Mouse (Mus musculus) liver, adult 2 months (tissue): ENCODE measurements around the gene Rb1.

ENCODE experiments used
- CTCF ChIP-seq: fragments of 200-500 bp; IDR thresholded peaks from 2 replicates; pipeline ENCODE4 v1.5.1; 2011; ENCODE audit warnings: low read depth, low read length, control low read depth
- POLR2A ChIP-seq: fragments of 200-500 bp; IDR thresholded peaks from 2 replicates; pipeline ENCODE4 v1.6.1; 2011; ENCODE audit warnings: low read length, control low read depth; ENCODE audit not compliant: insufficient read depth; ENCODE audit errors: extremely low read depth

DNA sequence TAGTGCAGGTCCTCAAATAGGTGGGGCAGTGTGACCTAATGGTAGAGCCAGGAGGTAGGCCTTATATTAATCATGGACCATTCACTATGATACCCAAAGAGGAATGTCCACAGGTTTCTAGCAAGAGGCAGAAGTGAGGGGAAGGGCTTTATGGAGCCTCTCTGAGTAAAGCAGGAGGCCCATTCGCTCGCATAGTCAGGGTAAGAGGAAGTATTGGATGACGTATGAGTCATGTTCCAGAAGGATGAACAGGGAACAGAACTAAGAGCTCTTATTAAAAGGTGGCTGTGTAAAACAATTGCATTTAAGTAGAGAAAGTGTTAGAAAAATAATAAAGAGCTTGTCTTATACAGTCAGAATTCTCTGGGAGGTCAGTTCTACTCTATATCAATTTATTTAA is 145.0 kb downstream of the Rb1 start:
- TF ChIP-seq CTCF (no peak), POLR2A (no peak)
